Mouse (Mus musculus) monocyte, adult 2 months (primary cell): Measurements from ENCODE around the gene Wfikkn2.
"Not testable (repeated sequence)": the region's sequence is repeated elsewhere in the genome, so short reads cannot be mapped to it uniquely, and the experiment has no call there.

ENCODE experiments used
- DNase-seq, 2 experiments: peaks; one replicate each; pipeline ENCODE4 v3.0.0; 2022; ENCODE audit warnings: low spot score in 2 of 2, low read depth in 1 of 2

The Wfikkn2 gene

DNA sequence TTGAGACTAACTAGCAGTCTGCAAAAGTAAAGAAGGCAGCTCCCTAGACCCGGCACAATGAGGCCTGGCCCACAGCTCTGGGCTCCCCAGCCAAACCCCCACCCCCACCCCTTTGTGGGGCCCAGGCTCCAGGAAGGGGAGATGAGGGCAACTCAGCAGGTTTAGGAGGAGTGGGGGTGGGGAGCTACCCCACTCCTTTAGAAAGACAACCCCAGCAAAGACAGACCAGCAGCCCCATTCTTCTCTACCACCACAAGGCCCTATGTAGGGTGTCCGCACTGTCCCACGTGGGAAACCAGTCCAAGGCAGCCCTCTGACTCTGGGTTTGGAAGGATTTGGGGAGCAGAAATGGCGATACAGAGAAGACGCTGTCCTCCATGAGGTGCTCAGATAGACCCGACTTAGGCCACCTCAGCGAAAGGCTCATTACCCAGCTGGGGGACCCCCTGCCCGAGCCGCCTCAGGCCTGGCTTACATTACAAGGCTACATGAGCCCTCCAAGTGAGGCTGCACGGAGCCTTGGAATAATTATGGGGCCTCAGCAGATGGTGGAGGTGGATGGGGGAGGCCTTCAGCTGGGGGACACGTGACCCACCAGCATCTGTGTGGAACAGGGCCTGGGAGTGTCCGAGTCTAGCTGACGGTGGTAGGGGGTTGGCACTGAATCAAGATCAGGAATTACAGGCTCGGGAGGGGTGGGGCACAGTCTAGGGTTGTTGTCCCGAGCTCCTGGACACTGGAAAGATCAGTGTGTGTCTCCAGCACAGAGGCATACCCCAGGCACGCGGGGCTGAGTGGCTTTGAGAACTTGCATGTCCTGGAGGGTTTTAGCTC is at the start of gene Wfikkn2:
Gene Wfikkn2 (minus strand): TSS at position 51 of the 834 bp plus-strand sequence.
- no peak for DNase-seq

DNA sequence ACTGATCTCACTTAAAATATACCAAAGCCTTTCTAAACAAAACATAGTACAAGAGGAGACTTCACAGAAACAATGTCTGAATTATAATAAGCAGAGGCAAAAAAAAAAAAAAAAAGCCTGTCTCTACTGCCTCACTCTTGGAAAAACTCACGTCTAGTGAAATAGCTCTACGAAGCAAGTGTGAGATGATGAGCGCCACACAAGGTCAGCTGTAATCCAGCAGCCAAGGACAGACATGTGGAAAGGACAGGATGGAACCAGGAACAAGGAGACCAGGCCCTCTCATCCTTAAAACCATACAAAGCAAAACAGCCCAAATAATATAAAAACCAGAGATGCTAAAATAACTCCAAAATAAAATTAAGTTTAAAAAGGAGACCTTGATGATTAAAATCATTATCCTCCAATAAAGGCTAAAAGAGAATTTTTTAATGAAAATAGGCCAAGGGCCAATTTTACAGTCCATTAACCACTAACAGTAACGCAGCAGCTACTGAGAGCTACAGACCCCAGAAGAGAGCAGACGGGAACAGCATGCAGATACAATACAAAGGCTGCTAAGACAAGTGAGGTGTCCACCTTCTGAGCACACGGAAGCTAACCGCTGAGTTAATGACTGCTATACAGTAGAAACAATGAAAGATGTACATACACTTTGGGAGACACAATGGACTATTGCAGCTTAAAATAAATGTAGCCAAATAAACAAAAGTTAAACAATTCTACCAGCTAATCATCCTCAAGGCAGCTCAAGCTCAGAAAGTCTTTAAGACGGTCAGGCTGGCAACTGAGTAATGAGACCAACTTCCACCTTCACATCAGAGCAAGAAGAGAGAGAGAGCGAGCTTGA is 49.4 kb upstream of the Wfikkn2 start:
- DNase-seq, result no peak

DNA sequence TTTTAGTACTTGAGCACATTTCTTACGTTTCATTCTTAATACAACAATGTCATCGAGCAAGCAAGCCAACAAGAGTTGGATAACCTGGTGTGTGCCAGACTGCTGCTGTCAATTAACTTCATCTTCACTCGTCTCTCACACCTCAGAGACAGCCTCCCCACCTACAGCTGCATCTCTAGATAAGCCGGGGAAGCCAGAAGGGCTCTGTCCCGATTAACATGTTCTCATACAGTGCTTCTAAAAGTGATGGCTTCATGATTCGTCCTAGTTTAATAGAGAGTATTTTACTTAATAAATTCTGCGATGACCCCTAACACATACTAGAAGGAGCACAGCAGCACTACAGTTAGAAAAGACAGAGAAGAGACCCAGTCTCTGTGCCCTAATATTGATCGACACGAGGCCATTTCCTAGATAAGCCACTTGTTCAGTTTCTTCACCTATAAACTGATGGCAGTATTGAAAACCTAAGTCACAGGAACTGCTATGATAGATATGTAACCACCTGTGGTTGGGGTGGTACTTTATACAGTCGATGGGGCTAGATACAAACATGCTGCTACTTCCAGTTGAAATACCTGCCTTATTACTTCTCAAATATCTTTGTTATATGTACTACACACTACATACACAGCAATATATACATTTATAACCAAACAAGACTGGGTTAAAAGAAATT is 44.4 kb upstream of the Wfikkn2 start:
- DNase-seq, result no peak

DNA sequence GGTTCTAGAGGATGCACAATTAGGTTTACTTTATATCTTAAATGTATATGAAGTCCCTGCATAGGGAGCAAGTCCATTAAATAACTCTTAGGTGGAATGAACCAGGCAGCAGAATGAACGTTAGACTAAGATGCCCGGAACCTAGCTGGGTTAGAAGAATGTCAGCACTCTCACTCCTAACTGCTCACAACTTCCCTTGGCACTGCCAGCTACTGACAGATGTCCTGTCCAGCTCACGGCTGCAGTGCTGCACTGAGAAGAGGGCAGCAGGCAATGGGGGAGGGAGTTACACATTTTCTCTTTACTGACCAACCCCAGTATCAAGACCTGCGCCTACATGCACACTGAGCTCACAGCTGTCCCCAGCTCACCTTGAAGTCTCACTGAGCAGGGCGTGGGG is 41.3 kb upstream of the Wfikkn2 start:
- DNase-seq, result no peak

DNA sequence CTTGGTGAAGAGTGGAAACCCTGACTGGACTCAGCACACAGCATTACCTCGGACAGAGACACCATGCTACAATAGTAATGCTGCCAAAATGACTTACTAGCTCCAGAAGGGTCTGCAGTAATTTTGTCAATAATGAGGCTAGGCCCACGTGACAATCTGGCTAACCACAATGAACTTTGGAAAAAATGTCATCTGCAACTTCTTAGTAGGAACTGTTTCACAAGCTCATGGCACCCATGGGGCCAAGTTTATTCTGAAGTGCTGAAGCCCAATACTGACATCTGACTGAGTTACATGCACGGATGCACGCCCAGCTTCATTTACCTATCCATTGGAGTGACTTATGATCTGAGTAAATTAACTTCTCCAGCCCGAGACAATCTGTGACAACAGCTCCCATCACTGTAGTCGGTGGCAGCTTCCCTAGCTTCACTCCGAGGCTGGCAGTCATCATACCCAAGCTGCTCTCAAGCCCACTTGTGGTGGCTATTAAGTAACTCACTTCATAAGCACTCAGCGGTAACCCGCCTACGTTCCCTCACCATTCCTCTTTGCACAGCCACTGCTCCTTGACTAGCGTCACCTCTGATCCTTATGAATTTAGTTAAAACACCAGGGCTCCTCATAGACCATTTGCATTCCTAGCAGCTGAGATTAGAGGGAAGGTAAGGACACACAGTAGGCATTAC is 40.2 kb upstream of the Wfikkn2 start:
- no peak for DNase-seq

DNA sequence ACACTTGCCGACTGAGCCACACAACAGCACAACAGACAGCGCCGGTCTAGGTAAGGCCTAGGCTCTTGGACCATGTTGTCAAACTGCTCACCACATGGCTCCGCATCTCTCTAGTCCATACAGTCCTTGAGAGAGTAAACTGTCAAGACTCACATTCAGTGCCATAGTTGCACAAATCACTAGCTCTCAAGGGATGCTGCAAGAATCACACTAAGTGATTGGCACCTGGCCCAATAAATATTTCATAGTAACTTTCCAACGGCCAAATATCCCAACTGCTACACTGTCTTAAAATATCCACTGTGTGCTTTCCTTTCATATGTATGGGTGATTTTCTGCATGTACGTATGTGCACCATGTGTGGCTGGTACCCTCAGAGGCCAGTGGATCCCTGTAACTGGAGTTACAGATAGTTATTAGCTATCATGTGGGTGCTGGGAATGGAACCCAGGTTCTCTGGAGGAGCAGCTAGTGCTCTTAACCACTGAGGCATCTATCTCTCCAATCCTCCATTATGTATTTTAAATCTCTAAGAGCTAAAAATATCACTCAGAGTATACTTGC is 37.8 kb upstream of the Wfikkn2 start:
- no peak for DNase-seq

DNA sequence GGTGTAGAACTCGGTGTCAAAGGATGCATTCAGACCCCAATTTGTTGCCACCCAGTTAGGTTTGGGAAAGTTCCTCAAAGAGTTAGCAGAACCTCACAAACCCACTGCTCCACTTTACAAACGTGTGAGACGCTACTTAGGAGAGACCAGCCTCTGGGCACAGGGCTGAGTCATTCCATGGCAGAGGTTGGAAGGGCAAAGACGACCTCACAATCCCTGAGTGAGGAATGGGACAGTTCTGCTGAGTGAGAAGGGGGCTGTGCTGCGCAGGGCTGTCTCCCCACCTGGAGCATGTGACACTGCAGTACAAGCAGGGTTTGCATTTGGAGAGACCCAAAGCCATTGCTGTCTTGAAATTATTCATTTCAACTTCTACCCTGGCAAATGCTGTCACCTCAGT is 36.5 kb upstream of the Wfikkn2 start:
- DNase-seq, result no peak

DNA sequence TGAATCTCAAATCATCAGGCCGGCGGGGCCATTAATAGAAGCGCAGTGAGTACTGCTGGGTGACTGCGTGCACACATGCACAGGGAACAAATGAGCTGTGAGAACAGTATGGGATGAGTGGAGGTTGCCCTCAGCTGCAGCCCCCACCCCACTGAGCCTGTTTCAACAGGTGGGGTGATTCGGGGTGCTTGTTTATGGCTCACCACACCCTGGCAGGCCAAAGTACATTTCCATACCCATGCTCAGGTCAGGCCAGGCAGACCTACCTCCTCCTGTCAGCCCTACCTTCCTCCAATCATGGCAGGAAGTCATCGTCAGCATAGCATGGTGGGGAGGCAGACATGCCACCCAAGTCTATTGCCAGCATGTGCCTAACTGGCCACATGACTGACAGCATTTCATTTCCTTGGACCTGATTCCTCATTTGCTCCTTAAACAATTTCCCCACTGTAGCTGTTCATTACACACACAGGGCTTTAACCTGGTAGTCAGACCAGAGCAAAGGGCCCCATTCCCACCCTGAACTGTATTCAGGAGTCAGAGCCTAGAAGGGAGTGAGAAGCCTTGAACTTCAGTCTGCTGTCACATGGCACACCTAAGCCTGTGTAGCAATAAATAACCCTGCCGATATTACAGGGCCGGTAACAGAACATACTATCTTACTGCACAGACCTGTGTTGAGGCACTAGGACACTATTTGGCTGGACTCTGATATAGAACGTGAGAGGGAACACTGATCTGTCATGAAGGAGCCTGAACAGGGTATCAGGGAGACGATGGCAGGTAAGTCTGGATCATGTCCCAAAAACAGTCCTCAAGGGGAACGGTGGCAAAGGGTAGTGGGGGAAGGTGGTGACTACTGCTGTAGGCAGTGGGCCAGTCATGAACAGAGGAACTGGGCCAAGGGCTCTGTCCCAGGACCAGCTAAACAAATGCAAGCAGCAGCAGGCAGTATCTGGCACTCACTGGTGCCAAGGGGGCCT is 35.7 kb upstream of the Wfikkn2 start, which contains the start of gene Gm21885:
Gene Gm21885 (plus strand): TSS at position 675 of the 983 bp plus-strand sequence.
- no peak for DNase-seq

DNA sequence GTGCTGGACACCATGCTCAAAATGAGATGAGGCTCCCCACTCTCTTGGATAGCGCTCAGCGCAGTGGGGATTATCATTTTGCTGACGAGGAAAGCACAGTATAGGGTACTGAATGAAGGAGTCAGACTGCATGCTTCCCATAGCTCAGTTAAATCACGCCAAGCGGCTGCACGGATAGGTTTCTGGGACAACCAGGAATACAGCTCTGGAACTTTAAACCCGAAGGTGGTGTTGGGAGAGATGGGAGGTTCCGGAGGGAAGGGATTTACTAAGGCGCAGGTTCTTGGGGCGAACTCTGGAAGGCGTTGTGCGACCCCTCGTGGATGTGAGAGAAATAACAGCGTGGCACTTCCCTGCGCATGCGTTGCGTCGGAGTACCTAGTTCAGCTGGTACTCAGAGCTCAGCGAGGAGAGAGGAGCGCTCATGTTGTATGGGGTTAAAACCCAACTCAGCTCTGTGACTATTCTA is 31.1 kb upstream of the Wfikkn2 start:
- DNase-seq, result peak; percentile 21 to 53

DNA sequence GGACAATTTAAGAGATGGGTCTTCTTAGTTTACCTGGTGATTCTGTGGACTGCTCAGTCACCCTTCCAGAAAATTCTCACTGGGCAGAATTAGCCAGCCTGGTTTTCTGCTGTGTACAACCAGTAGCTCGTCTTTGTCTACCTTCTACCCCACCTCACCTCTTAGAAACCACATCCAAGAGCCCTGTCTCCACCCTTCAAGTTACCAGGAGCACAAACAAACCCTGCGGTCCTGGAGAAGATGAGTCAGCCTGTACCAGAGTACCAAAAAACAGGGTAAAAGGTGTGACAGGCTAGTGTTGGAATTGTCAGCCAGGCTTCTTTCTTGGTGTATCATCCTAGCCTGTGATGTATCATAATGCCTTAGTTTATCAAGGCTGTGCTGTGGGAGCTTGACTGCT is 29.9 kb upstream of the Wfikkn2 start:
- no peak for DNase-seq

DNA sequence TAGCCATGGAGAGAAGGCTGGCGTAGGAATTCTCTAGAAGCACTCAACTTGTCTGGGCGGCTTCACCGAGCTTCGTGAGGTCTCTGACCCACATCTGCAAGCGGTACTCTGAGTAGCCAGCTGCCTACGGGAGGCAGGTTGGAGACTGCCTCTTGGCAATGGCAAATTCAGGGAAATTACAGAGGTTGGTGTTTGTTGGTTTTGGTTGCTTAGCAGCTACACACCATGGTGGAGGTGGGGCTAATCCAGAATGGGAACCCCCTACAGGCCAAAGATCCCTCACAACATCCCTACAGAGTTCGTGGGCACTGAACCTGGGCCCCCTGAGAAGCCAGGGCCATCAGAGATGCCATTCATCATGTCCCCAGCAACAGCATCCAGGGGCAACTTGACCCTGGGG is 29.4 kb upstream of the Wfikkn2 start:
- no peak for DNase-seq

DNA sequence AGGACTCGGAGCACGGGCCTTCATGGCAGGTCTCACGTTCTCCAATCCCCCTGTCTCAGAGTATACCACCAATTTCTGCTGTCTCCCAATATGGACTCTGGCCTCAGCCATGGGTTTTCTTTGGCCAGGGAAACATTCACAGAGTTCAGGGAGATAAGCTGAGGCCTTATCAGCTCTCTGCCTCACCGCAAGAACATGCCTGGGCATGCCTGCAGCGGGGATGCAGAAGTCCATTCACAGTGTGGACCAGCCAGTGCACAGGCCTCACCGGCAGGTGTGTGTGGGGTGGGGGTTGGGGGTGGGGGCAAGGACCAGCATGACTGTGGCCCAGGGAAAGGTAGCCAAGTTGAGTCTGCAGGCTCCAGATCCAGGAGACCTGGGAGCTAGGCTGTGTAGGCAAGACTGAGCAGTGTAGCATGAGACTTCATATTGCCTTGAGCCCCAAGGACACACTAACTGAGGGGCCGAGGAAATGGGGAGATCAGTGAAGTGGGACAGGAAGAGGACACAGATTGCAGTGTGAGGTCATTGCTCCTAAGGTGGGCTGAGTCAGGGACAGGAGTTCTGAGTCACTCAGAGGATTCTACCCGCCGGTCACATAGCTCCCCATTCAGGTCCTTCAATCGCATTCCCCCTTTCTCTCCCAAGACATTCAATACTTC is 28.5 kb upstream of the Wfikkn2 start:
- DNase-seq, result no peak

DNA sequence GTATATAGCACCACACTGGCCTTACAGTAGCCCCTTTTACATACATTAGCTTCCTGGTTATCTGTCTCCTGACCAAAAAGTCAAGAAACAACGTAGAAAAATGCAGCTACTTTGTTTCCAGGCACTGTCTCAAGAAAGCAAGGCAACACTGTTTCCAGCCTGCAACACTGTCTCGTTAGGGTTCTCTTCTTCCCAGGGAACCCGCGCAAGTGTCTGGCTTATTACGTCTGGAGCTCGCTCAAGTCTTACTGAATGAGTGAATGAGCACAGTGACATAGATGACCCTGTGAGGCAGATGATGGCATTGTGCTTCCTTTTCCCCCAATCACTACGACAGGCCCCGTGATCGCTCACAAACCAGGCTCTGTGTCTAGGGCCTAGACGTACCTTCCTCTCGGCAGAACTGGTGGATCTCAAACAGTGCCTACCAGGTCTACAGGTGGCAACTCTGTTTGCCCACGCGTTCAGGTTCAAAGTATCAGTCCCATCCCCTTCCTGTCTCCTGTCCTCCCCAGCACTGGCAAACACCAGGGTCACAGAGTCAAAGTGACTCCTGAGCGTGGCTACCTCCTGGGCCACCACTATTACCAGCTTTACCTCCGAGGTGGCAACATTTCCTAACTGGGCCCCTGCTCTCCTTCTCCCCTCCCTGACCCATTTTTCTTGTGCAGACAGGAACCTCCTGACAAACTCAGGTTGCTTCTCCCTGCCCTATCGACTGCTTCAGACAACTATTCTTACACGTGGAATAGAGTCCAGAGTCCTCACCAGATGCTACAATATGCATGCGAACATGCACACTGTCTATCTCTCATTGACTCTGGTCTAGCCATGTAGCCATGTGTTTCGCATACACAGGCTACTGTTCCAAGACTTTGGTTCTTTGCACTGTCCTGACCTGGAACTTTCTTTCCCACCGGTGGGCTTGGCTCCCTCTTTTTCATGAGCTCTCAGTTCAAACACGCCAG is 27.4 kb upstream of the Wfikkn2 start:
- DNase-seq, result no peak

DNA sequence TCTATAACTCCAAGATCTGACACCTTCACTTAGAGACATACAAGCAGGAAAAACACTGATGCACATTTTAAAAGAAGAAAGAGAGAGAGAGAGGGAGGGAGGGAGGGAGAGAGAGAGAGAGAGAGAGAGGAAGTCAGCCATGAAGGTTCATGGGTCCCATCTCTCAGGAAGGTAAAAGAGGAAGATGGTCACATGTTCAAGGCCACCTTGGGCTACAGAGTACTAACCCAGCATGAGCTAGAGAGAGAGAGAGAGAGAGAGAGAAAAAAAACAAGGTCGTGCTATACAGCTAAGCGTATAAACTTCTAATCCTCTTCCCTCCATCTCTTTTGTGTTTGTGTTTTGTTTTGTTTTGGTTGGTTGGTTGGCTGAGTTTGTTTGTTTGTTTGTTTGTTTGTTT is 25.2 kb upstream of the Wfikkn2 start:
- DNase-seq, result no peak

DNA sequence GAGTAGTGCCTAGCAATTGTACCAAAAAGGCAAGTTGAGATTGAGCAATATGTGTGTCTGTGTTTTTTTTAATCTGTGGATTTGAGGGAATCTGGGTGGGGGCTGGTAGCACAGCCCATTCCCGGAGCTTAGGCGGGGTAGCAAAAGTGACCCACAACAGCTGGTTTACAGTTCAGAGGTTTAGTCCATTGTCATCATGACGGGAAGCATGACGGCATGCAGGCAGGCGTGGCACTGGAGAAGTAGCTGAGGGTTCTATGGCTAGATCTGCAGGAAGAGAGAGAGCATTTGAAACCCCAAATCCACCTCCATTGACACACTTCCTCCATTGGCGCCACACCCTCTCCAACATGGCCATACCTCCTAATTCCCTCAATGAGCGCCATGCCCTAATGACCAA is 24.1 kb upstream of the Wfikkn2 start:
- DNase-seq, result no peak

DNA sequence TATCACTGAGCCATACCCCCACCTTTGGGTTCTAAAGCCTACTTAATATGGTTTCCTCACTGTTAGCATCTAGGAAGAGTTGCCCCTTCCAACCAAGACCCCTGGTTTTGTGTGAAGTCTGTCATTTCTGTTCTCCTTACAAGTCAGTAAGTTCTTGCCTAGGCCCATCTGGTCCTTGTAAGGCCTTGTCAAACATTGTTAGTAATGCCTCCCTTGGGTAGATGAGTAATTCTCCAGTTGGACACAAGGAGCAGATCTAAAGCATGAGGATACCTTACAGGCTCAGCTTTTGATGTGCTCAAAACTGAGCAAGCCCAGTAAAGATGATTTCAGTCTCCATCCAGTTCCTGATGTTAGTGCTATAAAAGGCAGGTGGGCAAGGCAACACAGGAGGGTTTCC is 23.0 kb upstream of the Wfikkn2 start:
- DNase-seq, result no peak

DNA sequence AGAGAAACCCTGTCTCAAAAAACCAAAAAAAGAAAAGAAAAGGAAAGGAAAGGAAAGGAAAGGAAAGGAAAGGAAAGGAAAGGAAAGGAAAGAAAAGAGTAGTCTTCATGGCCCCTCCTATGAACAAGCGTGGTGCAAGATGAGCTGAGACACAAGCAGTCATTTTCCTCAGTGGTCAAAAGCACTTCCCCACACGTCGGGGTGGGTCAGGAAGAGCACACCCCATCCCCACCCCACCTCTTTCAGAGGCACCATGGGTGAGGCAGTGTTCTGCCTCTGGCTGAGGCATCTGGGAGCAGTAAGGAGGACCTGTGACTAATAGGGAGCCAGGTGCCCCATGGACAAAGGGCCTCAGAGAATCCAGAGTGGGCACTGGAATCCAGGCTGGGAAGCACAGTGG is 20.4 kb upstream of the Wfikkn2 start:
- DNase-seq, result not testable (repeated sequence)
